Mouse (Mus musculus): ENCODE measurements around the gene Rabepk.

DNA sequence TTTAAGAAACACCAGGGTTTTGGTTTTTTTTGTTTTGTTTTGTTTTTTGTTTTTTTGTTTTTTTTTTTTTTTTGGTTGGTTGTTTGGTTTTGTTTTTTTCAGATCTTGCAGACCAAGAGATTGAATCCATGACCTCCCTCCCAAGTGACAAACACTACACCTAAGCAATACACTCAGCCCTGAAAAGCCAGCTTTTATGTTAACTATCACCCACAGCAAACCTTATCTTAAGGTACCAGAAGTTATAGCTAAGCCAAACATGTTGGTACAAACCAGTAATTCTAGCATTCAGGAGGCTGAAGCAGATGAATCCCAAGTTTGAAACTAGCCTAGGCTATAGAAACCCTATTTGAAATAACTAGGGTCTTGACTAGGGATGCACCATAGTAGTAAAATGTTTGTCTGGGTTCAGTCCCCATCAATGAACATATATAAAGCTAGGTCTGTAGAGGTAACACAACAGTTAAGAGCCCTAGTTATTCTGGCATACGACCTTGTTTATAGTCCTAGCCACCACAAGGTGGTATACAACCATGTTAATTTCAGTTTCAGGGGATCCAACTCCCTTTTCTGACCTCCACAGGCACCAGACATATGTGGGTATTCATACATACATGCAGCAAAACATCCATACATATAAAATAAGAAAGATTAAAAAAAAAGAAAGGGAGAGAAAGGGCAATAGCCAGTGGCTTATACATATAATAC lies 59.9 kb downstream of the Rabepk start:
- TF ChIP-seq ZC3H11A (IDR thresholded peaks at IDR 0.05; ENCODE audit: low read depth, low read length), result no peak
- TF ChIP-seq EP300 (IDR thresholded peaks at IDR 0.05; ENCODE audit: low read length), result no peak
- no peak for TF ChIP-seq CTCF (conservative IDR thresholded peaks at IDR 0.05 in 1 of 2, IDR thresholded peaks at IDR 0.05 in 1 of 2; ENCODE audit: low read depth in 2 of 2, low read length in 2 of 2)
- TF ChIP-seq ZKSCAN1 (IDR thresholded peaks at IDR 0.05; ENCODE audit: borderline replicate concordance, low read depth, low read length), result no peak
- TF ChIP-seq ZNF384 (IDR thresholded peaks at IDR 0.05; ENCODE audit: low read depth, low read length), result no peak
- no peak for TF ChIP-seq POLR2AphosphoS2 (IDR thresholded peaks at IDR 0.05; ENCODE audit: low read depth, low read length)
- no peak for TF ChIP-seq USF1 (IDR thresholded peaks at IDR 0.05; ENCODE audit: low read depth, low read length)
- TF ChIP-seq POLR2A (IDR thresholded peaks at IDR 0.05; ENCODE audit: low read depth, low read length), result no peak

All from CH12.LX (cell line).